Mouse (Mus musculus): Measurements from ENCODE around the gene Ctla2a. TPM values are rescaled to one million over a fixed set of nuclear protein-coding genes. Genes with fewer than 3 reads are reported as not detected.

Gene Ctla2a
- polyA plus RNA-seq, 1 experiment from 2014 or later: 26.9 TPM

- Histone ChIP-seq H3K9ac (ENCODE audit: low read depth, low read length) (no peak overlapping the region), H3K4me2 (ENCODE audit: low read length) (no peak overlapping the region), H3K4me1 (ENCODE audit: control insufficient read depth, insufficient read depth, low read depth, low read length) (no peaks in the 10 kb centered on the region), H3K9me3 (ENCODE audit: control insufficient read depth, low read length) (no peaks in the 10 kb centered on the region), H3K27ac (ENCODE audit: low read depth, low read length) (no peak overlapping the region), H3K36me3 (ENCODE audit: control insufficient read depth, insufficient read depth, low read length) (no peaks in the 10 kb centered on the region), H3K27me3 (replicated peaks; ENCODE audit: control insufficient read depth, insufficient read depth, low read length) (no peaks in the 10 kb centered on the region), H3K4me3 (ENCODE audit: low read length) (no peak overlapping the region)
- ATAC-seq: no peak
Measured at GRCm38 (mm10) chr13:60895406-60896160, 40.8 kb downstream of the Ctla2a start.

- H3K4me3 ChIP-seq (ENCODE audit: low read length): no peak overlapping the region
- H3K27me3 ChIP-seq (replicated peaks; ENCODE audit: control insufficient read depth, insufficient read depth, low read length): no peaks in the 10 kb centered on the region
- no peaks in the 10 kb centered on the region for H3K4me1 ChIP-seq (ENCODE audit: control insufficient read depth, insufficient read depth, low read depth, low read length)
- no peaks in the 10 kb centered on the region for H3K36me3 ChIP-seq (ENCODE audit: control insufficient read depth, insufficient read depth, low read length)
- H3K27ac ChIP-seq (ENCODE audit: low read depth, low read length): no peak overlapping the region
- H3K9me3 ChIP-seq (ENCODE audit: control insufficient read depth, low read length): no peaks in the 10 kb centered on the region
- no peak for ATAC-seq
- H3K9ac ChIP-seq (ENCODE audit: low read depth, low read length): no peak overlapping the region
- H3K4me2 ChIP-seq (ENCODE audit: low read length): no peak overlapping the region
- 89% methylated on average over 1 of the region's 1 CpGs for WGBS
Measured at GRCm38 (mm10) chr13:60892301-60892700, 44.1 kb downstream of the Ctla2a start.

Other genes starting within 250 kb of the Ctla2a start
- gene BC051665, start 150.3 kb downstream of the Ctla2a start, polyA plus RNA-seq (2015; fragmentation: Nextera tagmentation; extraction: Ambion mirVana): not detected in 2 replicates
- gene Ctsll3, start 133.8 kb downstream of the Ctla2a start, polyA plus RNA-seq (2015; fragmentation: Nextera tagmentation; extraction: Ambion mirVana): not detected in 2 replicates
- gene 4930486L24Rik, start 72.2 kb downstream of the Ctla2a start, polyA plus RNA-seq (2015; fragmentation: Nextera tagmentation; extraction: Ambion mirVana): 0.33 TPM in 1 of 2 replicates, not detected in the other
- gene Gm49392, start 39.7 kb downstream of the Ctla2a start, polyA plus RNA-seq (2015; fragmentation: Nextera tagmentation; extraction: Ambion mirVana): 0.35 TPM in 1 of 2 replicates, not detected in the other
- 1.6 and 1.9 TPM in 2 replicates for gene Ctla2b, start 39.2 kb downstream of the Ctla2a start, polyA plus RNA-seq (2015; fragmentation: Nextera tagmentation; extraction: Ambion mirVana)
- not detected in 2 replicates for gene Tpbpb, start 31.7 kb downstream of the Ctla2a start, polyA plus RNA-seq (2015; fragmentation: Nextera tagmentation; extraction: Ambion mirVana)
- gene Gm49393, start 1.0 kb downstream of the Ctla2a start, polyA plus RNA-seq (2015; fragmentation: Nextera tagmentation; extraction: Ambion mirVana): 0.36 TPM in 1 of 2 replicates, not detected in the other
- 0.65 and 1.3 TPM in 2 replicates for gene Gm49391, start 54 bp downstream of the Ctla2a start, polyA plus RNA-seq (2015; fragmentation: Nextera tagmentation; extraction: Ambion mirVana)
- gene Tpbpa, start 5.4 kb upstream of the Ctla2a start, polyA plus RNA-seq (2015; fragmentation: Nextera tagmentation; extraction: Ambion mirVana): not detected in 2 replicates
- gene Ctsj, start 69.3 kb upstream of the Ctla2a start, polyA plus RNA-seq (2015; fragmentation: Nextera tagmentation; extraction: Ambion mirVana): not detected in 2 replicates
- not detected in 2 replicates for gene Ctsq, start 104.0 kb upstream of the Ctla2a start, polyA plus RNA-seq (2015; fragmentation: Nextera tagmentation; extraction: Ambion mirVana)
- gene Ctsr, start 227.6 kb upstream of the Ctla2a start, polyA plus RNA-seq (2015; fragmentation: Nextera tagmentation; extraction: Ambion mirVana): not detected in 2 replicates